Mouse (Mus musculus) ES-E14 (cell line): ENCODE data around the gene Ikzf4. TPM values are rescaled to one million over a fixed set of nuclear protein-coding genes. Genes with fewer than 3 reads are reported as not detected.
A peak's percentile ranks its signal among the peaks of the same experiment; 100 is the strongest.

Experiments used
- DNase-seq: peaks from one replicate; pipeline ENCODE4 v3.0.0-alpha.2; 2013; ENCODE audit warnings: low read depth, low spot score
- H3K27ac ChIP-seq: 2 replicates; pipeline ENCODE4 v1.5.1; 2012; ENCODE audit warnings: low read depth, mild to moderate bottlenecking, low read length, moderate library complexity, mixed read lengths; ENCODE audit not compliant: poor library complexity, insufficient read depth, severe bottlenecking
- H3K36me3 ChIP-seq: 2 replicates; pipeline ENCODE4 v1.6.1; 2012; ENCODE audit warnings: mild to moderate bottlenecking, low read length, moderate library complexity, mixed read lengths; ENCODE audit not compliant: control insufficient read depth, poor library complexity, insufficient read depth, severe bottlenecking
- H3K4me1 ChIP-seq, 2 experiments: fragments of 150-350 bp in 1 of 2; sonication (generic) in 1 of 2; 2 replicates each; pipeline ENCODE4 v1.6.1; 2012; ENCODE audit warnings: low read length in 2 of 2, mild to moderate bottlenecking in 1 of 2, mixed read lengths in 1 of 2; ENCODE audit not compliant: control insufficient read depth in 2 of 2, insufficient read depth in 2 of 2, poor library complexity in 1 of 2
- H3K4me3 ChIP-seq, 2 experiments: fragments of 150-350 bp in 1 of 2; sonication (generic) in 1 of 2; 2 replicates each; pipeline ENCODE4 v1.5.1; 2012; ENCODE audit warnings: low read length in 2 of 2, low read depth in 1 of 2, mild to moderate bottlenecking in 1 of 2, mixed read lengths in 1 of 2; ENCODE audit not compliant: insufficient read depth in 1 of 2, poor library complexity in 1 of 2, severe bottlenecking in 1 of 2
- H3K9ac ChIP-seq: 2 replicates; pipeline ENCODE4 v1.6.1; 2012; ENCODE audit warnings: low read depth, mild to moderate bottlenecking, low read length, mixed read lengths; ENCODE audit not compliant: poor library complexity, insufficient read depth, severe bottlenecking
- H3K9me3 ChIP-seq: fragments of 150-350 bp; sonication (generic); 2 replicates; pipeline ENCODE4 v1.6.1; 2012; ENCODE audit warnings: low read depth, mild to moderate bottlenecking, low read length; ENCODE audit not compliant: control insufficient read depth, insufficient read depth
- CHD2 ChIP-seq: IDR thresholded peaks from 2 replicates; pipeline ENCODE4 v1.6.1; 2014; ENCODE audit warnings: mild to moderate bottlenecking, low read depth, low read length, inconsistent platforms
- HCFC1 ChIP-seq: IDR thresholded peaks from 2 replicates; pipeline ENCODE4 v1.6.1; 2012; ENCODE audit warnings: low read length, inconsistent platforms, borderline replicate concordance; ENCODE audit not compliant: insufficient read depth
- MAFK ChIP-seq: IDR thresholded peaks from 2 replicates; pipeline ENCODE4 v1.6.1; 2014; ENCODE audit warnings: mild to moderate bottlenecking, low read depth, low read length, inconsistent platforms; ENCODE audit not compliant: insufficient read depth
- ZC3H11A ChIP-seq: IDR thresholded peaks from 2 replicates; pipeline ENCODE4 v1.6.1; 2012; ENCODE audit warnings: low read depth, mild to moderate bottlenecking, inconsistent platforms, low read length, borderline replicate concordance
- ZNF384 ChIP-seq: IDR thresholded peaks from 2 replicates; pipeline ENCODE4 v1.6.1; 2012; ENCODE audit warnings: low read depth, low read length, inconsistent platforms
- in situ Hi-C, 2 experiments: fragments of 600-800 bp; cut with MboI; formaldehyde crosslinking; loops; one replicate each; pipeline ENCODE4 v1.15.1; 2025; ENCODE audit warnings: low sequenced_read_pairs in 2 of 2, inconsistent platforms in 1 of 2; ENCODE audit not compliant: unreplicated experiment in 2 of 2
- total RNA-seq: library from RNA; depleted of rRNA; stranded (reverse); fragments of 300-350 nt; gene quantifications from 2 replicates; pipeline ENCODE4 v1.2.3, GENCODE M21; 2012

Gene Ikzf4
- total RNA-seq, 1 experiment, result 1.9 TPM

DNA sequence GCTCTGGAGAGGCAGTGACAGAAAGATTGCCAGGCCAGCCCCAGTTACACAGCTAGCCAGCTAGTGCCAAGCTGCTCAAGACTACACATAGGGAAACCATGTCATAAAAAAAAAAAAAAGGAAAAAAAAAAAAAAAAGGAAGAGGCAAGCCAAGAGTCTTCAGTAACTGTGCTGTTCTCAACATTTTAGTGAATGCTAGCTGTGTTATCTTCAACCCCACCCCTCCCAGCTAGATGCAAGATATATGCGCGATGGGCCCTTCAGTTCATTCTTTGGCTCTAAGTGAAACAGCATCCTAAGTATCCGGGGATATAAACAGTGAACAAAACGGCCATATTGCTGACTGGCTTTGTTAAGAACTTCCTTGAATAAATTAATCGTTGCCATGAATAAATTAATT is 53.0 kb downstream of the Ikzf4 start:
- H3K27ac ChIP-seq, result no peak overlapping the region
- no peak for TF ChIP-seq ZC3H11A
- no peak overlapping the region for H3K9ac ChIP-seq
- no peaks in the 10 kb centered on the region for H3K36me3 ChIP-seq
- DNase-seq, result no peak
- no peak overlapping the region for H3K4me3 ChIP-seq
- in situ Hi-C loops, result no loop called here
- H3K4me1 ChIP-seq, result peaks cover 6 to 7% of the 10 kb centered on the region in 2 experiments
- H3K9me3 ChIP-seq, result no peaks in the 10 kb centered on the region

DNA sequence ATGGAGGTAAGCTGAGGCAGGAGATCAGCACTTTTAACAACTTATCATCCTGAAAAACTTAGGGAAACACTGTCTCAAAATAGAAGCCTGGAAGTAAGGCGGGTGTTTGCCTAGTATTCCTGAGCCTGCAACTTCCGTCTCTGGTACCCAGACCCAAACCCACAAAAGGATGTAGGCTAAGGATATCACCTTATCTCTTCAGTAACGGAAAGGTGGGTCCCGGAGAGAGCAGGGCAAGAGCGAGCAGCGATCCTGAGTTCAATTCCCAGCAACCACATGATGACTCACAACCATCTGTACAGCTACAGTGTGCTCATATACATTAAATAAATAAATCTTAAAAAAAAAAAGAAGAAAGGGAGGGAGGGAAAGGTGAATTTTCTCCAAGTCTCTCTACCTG is 54.4 kb downstream of the Ikzf4 start:
- Histone ChIP-seq H3K4me1 (peaks cover 6 to 15% of the 10 kb centered on the region in 2 experiments), H3K9ac (no peak overlapping the region), H3K36me3 (no peaks in the 10 kb centered on the region), H3K4me3 (no peak overlapping the region), H3K27ac (no peak overlapping the region), H3K9me3 (no peaks in the 10 kb centered on the region)
- TF ChIP-seq CHD2 (no peak), ZNF384 (no peak), HCFC1 (no peak), MAFK (no peak)
- no peak for DNase-seq
- in situ Hi-C loops, result no loop called here

DNA sequence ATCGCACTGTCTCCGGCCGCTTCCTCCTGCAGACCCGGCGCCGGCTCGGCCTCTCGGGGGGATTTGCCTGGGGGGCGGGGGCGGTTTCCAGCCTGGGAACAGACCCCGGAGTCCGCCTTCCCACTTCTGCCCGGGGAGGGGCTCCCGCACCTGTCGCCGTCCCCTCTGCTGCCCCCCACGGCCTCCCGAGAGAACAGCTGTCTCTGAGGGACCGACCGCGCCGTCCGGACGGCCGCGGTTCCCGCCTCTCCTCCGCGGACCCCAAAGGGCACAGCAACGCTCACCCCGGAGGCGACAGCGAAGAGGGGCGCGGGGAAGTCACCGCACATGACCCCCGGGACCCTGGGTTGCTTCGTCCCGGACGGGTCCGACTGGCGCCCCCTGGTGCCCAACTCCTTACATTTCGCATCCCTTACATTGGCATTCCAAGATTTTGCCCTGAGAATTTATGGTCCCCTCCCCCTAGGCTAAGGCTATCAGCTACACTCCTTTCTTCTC is 55.5 kb downstream of the Ikzf4 start:
- Histone ChIP-seq H3K4me1 (peaks cover 6 to 21% of the 10 kb centered on the region in 2 experiments), H3K9ac (peak overlapping the region; percentile 80), H3K4me3 (peak overlapping the region; percentile 79 to 86), H3K27ac (peak overlapping the region; percentile 94), H3K36me3 (no peaks in the 10 kb centered on the region), H3K9me3 (no peaks in the 10 kb centered on the region)
- peak; percentile 78 for DNase-seq
- in situ Hi-C loops, result no loop called here
- TF ChIP-seq ZC3H11A (no peak; the same call in 1 of the 2 replicates), MAFK (no peak), CHD2 (no peak), HCFC1 (peak; percentile 38; the same call in 1 of the 2 replicates), ZNF384 (no peak)

DNA sequence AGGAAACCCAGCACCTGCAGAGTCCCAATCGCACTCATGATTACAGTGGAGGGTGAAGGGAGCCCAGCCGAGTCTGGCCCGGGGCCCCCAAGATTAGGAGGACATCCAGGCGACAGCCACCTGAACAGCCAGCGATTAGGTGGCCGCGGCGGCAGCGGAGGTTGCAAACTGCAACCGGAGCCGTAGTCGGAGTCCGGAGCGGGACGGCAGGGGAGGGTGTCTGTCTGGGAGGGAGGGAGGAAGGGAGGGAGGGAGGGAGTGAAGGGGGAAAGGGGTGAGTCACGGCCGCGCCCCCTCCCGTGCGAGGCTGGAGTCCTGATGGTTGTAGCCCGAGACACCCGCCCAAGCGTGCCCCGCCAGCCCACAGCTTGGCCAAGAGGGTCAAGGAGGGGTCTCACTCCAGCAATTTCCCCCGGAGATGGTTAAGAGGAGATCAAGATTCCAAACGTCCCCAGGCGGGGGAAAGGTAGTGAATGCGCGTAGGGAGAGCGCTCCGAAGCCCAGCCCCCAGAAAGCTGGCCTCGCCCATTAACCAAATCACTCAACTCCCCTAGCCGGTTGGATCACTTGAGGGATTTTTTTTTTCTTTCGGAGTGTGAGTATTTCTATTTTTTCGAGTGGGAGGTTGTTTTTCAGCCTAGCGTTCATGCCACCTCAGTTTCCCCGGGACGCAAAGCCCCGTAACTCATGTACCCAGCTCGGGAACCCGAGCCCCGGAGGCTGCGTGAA is 56.2 kb downstream of the Ikzf4 start, which contains the start of gene Erbb3:
Gene Erbb3, minus strand, starts transcription at position 189 of the 729 bp plus-strand sequence.
- TF ChIP-seq HCFC1 (peak; percentile 42; the same call in 1 of the 2 replicates), MAFK (0 out of 2 replicates have a peak, but pooled peaks have one; percentile 5), ZC3H11A (no peak), ZNF384 (peak; percentile 76; the same call in 1 of the 2 replicates)
- Histone ChIP-seq H3K36me3 (no peaks in the 10 kb centered on the region), H3K4me1 (peaks cover 7 to 25% of the 10 kb centered on the region in 2 experiments), H3K9me3 (no peaks in the 10 kb centered on the region), H3K4me3 (peak within 1 kb of the TSS; percentile 79 to 86), H3K9ac (peak within 1 kb of the TSS; percentile 80), H3K27ac (peak within 1 kb of the TSS; percentile 94)
- DNase-seq, result peak; percentile 67
- in situ Hi-C loops, result no loop called here
